Mouse (Mus musculus) subcutaneous adipose tissue, adult 2 months (tissue): ENCODE data around the gene Mageh1. TPM values are rescaled to one million over a fixed set of nuclear protein-coding genes. Genes with fewer than 3 reads are reported as not detected.

Experiments
- polyA plus RNA-seq: library from polyadenylated mRNA; depleted of rRNA; stranded (reverse); fragments of >200 nt; gene quantifications from 2 replicates; pipeline ENCODE4 v1.2.3, GENCODE M21; 2012; ENCODE audit warnings: low replicate concordance; rRNA removed

The Mageh1 gene
- polyA plus RNA-seq: 6.4 and 19.6 TPM in 2 replicates

DNA sequence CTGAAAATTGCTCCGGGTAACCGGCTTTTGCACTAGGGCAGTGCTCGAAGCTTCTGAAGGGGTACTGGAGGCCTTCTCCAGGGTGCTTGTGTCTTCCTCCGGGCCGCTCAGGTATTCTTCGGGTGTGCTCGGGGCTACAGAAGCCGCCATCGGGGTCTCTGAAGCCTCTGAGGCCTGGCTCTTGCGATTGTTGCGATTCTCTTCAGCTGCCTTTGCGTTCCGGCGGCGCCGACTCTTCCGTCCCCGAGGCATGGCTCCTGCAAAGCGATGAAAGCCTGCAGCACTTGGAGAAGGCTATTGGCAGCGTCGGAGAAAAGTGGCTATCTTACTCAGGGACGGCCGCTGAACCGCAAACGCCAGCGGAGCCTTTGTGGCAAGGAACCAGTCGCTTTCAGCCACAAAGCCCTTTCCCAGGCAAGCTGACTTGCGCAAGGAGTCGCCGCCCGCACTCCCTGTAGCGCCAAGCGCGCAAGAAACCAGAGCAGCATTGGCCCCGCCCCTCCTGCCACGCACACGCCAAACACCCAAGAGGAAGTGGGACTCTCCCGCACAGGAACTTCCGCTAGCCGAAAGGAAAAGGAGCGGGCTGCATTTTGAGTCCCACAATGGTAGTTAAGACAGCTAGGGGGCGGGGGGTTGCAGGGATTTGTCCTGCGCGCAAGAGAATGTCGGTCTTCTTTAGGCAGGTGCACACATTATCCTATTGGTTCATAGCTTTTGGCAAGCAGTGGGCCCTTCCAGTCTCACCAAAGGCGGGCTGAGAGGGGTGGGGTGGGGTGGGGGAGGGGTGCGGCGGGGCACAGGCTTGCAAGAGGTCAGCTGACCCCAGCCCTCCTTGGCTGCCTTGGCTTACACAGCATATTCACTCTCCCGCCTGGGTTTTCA is at the start of gene Mageh1:
TSS of gene Mageh1 (minus strand) at position 489 of the 885 bp plus-strand sequence.

DNA sequence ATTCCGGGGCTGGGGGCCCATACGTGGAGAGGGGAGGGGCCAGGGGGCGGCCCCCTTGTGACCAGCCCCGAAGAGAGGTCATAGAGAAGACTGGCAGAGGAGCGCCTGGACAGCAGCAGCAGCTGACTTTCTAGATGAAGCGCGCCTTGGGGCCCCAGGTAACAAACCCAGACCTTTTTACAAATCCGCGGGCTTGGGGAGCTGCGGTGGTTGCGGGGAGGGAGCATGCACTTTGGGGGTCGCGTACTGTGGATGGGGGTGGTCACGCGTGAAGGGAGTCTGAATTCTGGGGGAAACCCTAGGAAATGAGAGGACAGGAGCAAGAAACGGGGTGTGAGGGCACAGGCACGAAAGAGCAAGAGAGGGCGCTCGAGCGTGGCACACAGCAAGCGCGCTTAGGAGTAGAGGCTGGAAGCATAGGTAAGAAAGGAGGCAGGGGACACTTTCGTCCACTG is 31.0 kb downstream of the Mageh1 start, which contains the start of gene Usp51:
TSS of gene Usp51 (plus strand) at position 83 of the 455 bp plus-strand sequence.

Other genes with a start within 250 kb of the Mageh1 start
- 0.39 TPM in 1 of 2 replicates, not detected in the other for gene Usp51, start 31.1 kb downstream of the Mageh1 start, polyA plus RNA-seq
- gene Foxr2, start 81.2 kb upstream of the Mageh1 start, polyA plus RNA-seq: not detected in 2 replicates
- gene Rragb, start 102.4 kb upstream of the Mageh1 start, polyA plus RNA-seq: 0.42 and 4.5 TPM in 2 replicates
- 0.80 and 2.6 TPM in 2 replicates for gene Klf8, start 199.9 kb upstream of the Mageh1 start, polyA plus RNA-seq